Mouse (Mus musculus): ENCODE data around the gene Rimbp2. TPM values are rescaled to one million over a fixed set of nuclear protein-coding genes. Genes with fewer than 3 reads are reported as not detected.

Gene Rimbp2
- polyA plus RNA-seq, 1 experiment = not detected

DNA sequence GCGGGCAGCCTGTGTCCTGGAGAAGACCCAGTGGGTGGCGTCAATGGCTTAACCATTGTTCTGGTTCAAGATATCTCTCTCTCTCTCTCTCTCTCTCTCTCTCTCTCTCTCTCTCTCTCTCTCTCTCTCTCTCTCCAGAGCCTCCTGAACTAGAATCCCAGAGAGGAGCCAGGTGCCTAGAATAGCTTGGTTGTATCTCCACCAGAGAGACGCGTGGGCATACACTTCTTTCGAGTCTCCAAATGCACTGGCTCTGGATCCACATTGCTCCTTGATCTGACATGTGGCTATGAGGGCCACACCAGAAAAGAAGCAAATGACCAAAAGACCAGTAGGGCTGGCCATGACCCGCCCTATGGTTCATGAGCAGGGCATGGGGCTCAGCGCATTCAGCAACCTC, 116.2 kb downstream of the Rimbp2 start:
- no peaks in the 10 kb centered on the region for H3K36me3 ChIP-seq (ENCODE audit: control insufficient read depth)
- H3K9me3 ChIP-seq (ENCODE audit: control insufficient read depth, low read length) = peaks cover 13% of the 10 kb centered on the region
- no peaks in the 10 kb centered on the region for H3K4me1 ChIP-seq (ENCODE audit: control insufficient read depth)
- no peaks in the 10 kb centered on the region for H3K27me3 ChIP-seq (ENCODE audit: control insufficient read depth)
- H3K4me3 ChIP-seq (replicated peaks) = no peak overlapping the region
- no peak for TF ChIP-seq GATA1 (IDR thresholded peaks at IDR 0.05; ENCODE audit: low read length)
- no peak for TF ChIP-seq TAL1 (IDR thresholded peaks at IDR 0.05; ENCODE audit: low read length)

DNA sequence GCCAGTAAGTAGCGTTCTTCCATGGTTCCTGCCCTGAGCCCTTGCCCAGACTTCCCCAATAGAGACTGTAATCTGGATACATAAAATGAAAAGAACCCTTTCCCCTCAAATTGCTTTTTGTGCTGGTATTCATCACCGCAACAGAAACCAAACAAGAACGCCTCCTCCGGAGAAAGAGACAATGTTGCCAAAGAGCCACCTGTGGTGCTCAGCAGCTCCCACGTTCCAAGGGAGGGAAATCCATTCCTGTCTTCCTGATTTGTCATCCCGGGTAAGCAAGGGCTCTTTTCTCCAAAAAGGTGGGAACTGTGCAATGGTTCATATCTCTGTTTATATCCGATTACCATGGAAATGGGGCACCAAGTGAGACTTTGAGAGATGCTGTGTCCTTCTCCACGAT, 119.2 kb downstream of the Rimbp2 start:
- no peak overlapping the region for H3K4me3 ChIP-seq (replicated peaks)
- no peaks in the 10 kb centered on the region for H3K4me1 ChIP-seq (ENCODE audit: control insufficient read depth)
- no peaks in the 10 kb centered on the region for H3K27me3 ChIP-seq (ENCODE audit: control insufficient read depth)
- H3K9me3 ChIP-seq (ENCODE audit: control insufficient read depth, low read length) = peaks cover 27% of the 10 kb centered on the region
- no peak for TF ChIP-seq TAL1 (IDR thresholded peaks at IDR 0.05; ENCODE audit: low read length)
- TF ChIP-seq GATA1 (IDR thresholded peaks at IDR 0.05; ENCODE audit: low read length) = no peak
- no peaks in the 10 kb centered on the region for H3K36me3 ChIP-seq (ENCODE audit: control insufficient read depth)

DNA sequence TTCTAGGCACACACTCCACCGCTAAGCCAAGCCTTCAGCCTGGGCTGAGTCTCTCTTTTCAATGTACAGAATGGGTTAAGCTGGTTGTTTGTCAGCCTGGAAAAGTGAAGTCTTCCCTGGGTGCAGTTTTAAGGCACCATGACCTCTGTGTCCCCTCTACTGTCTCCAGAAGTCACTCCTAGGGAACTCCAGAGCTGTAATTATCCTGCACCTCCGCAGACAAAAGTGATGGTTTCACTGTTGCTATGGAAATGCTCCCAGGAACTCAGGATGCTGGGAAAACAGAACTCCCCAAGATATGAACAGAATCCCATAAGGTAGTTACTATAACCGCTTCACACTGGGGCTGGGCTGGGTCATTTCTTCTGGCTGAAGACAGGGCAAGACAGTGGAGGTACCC, 130.4 kb downstream of the Rimbp2 start:
- H3K36me3 ChIP-seq (ENCODE audit: control insufficient read depth) = no peaks in the 10 kb centered on the region
- no peak for TF ChIP-seq TAL1 (IDR thresholded peaks at IDR 0.05; ENCODE audit: low read length)
- TF ChIP-seq GATA1 (IDR thresholded peaks at IDR 0.05; ENCODE audit: low read length) = no peak
- peaks cover 15% of the 10 kb centered on the region for H3K9me3 ChIP-seq (ENCODE audit: control insufficient read depth, low read length)
- no peaks in the 10 kb centered on the region for H3K27me3 ChIP-seq (ENCODE audit: control insufficient read depth)
- no peak overlapping the region for H3K4me3 ChIP-seq (replicated peaks)
- no peaks in the 10 kb centered on the region for H3K4me1 ChIP-seq (ENCODE audit: control insufficient read depth)

DNA sequence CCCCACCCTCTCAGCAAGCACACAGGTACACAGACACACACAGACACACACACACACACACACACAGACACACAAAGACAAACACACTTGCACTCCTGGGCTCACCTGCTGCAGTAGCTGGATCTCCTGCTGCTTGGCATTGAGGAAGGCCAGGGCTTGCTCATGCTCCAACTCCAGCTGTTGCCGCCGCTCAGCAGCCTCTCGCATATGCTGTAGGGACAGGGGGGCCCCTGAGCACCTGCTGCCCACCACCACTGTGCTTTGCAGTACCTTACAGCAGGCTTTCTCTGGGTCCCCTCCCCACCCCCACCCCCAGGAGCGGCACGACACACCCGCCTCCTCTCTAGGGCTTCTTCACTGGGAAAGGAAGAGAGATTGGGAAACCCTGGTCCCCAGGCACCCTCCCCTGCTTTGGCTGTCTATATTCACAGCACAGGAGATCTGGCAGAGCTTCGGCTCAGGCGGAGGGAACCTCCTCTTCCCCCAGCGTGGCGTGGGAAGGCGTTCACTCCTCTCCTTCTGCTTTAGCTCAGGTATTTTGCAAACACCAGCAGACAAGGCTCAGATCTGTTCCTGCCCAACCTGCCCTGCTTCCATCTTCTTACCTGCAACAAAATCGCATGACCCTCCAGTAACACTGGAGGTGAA, 133.5 kb downstream of the Rimbp2 start:
- Histone ChIP-seq H3K4me3 (replicated peaks) (no peak overlapping the region), H3K27me3 (ENCODE audit: control insufficient read depth) (no peaks in the 10 kb centered on the region), H3K9me3 (ENCODE audit: control insufficient read depth, low read length) (peaks cover 7% of the 10 kb centered on the region; the same call in 1 of the 2 replicates), H3K36me3 (ENCODE audit: control insufficient read depth) (no peaks in the 10 kb centered on the region), H3K4me1 (ENCODE audit: control insufficient read depth) (no peaks in the 10 kb centered on the region)
- TF ChIP-seq TAL1 (IDR thresholded peaks at IDR 0.05; ENCODE audit: low read length) = no peak
- no peak for TF ChIP-seq GATA1 (IDR thresholded peaks at IDR 0.05; ENCODE audit: low read length)

DNA sequence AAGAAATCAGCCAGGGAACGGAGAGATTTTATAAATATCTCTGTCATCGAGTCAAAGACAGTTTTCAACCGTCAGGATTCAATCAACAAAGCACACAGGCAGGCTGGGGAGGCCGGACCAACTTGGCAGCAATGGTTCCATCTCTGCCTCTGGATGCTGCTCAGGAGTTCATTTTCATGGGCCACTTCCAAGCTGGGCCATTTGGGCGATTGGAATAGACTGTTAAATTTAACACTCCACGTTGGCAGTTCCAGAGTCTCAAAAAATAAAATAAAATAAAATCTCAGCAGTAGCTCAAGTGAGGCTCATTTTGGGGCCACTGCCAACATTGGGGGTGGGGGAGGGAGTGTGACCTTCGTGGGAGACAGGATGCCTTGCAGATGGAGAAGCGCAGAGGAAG, 137.7 kb downstream of the Rimbp2 start:
- peaks cover 6% of the 10 kb centered on the region for H3K9me3 ChIP-seq (ENCODE audit: control insufficient read depth, low read length)
- no peaks in the 10 kb centered on the region for H3K4me1 ChIP-seq (ENCODE audit: control insufficient read depth)

DNA sequence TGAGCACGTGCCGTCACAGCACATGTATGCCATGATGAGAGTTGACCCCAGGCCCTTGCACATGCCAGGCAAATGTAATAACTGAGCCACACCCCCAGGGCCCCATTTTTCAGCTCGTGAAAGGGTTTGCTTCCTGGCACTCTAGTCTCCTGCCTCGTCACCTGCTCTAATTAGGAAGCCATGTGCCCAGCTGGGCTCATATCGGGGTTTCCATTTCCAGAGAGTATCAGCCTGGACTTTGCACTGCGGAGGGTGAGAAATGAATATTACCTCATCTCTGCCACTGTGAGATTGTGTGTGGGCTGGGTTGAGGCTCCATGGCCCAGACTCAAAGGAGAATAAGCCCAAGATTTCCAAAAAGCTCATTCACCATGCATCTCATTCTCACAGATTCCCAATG, 138.2 kb downstream of the Rimbp2 start:
- H3K4me3 ChIP-seq (replicated peaks) = no peak overlapping the region
- H3K9me3 ChIP-seq (ENCODE audit: control insufficient read depth, low read length) = peaks cover 10% of the 10 kb centered on the region
- no peaks in the 10 kb centered on the region for H3K36me3 ChIP-seq (ENCODE audit: control insufficient read depth)
- no peaks in the 10 kb centered on the region for H3K4me1 ChIP-seq (ENCODE audit: control insufficient read depth)
- no peaks in the 10 kb centered on the region for H3K27me3 ChIP-seq (ENCODE audit: control insufficient read depth)
- TF ChIP-seq GATA1 (IDR thresholded peaks at IDR 0.05; ENCODE audit: low read length) = no peak
- no peak for TF ChIP-seq TAL1 (IDR thresholded peaks at IDR 0.05; ENCODE audit: low read length)

More for the DNA sequence above, 137.7 kb downstream of the Rimbp2 start:
- H3K36me3 ChIP-seq (ENCODE audit: control insufficient read depth) = no peaks in the 10 kb centered on the region
- H3K4me3 ChIP-seq (replicated peaks) = no peak overlapping the region
- TF ChIP-seq GATA1 (IDR thresholded peaks at IDR 0.05; ENCODE audit: low read length) (no peak), TAL1 (IDR thresholded peaks at IDR 0.05; ENCODE audit: low read length) (no peak)
- H3K27me3 ChIP-seq (ENCODE audit: control insufficient read depth) = no peaks in the 10 kb centered on the region

DNA sequence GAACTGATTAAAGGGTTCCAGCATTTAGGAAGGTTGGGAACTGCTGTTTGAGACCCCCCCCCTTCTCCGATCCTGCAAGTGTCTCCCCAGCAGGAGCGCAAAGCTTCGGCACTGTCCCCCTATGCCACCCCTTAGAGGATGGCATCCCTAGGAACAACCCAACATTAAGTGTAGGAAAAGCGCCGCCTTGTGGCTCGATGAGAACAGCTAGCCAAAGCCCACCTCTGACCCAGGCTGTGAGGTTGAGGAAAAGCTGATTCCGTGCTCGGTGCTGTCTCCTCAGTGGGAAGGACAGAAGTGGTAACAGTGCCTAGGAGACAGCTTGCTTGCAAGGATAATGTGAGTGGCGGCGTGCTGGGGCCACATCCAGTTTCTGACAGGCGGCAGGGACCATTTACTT, 140.2 kb downstream of the Rimbp2 start:
- H3K9me3 ChIP-seq (ENCODE audit: control insufficient read depth, low read length) = peaks cover 16% of the 10 kb centered on the region
- H3K4me3 ChIP-seq (replicated peaks) = no peak overlapping the region
- no peak for TF ChIP-seq TAL1 (IDR thresholded peaks at IDR 0.05; ENCODE audit: low read length)
- TF ChIP-seq GATA1 (IDR thresholded peaks at IDR 0.05; ENCODE audit: low read length) = no peak
- no peaks in the 10 kb centered on the region for H3K4me1 ChIP-seq (ENCODE audit: control insufficient read depth)
- H3K27me3 ChIP-seq (ENCODE audit: control insufficient read depth) = no peaks in the 10 kb centered on the region
- no peaks in the 10 kb centered on the region for H3K36me3 ChIP-seq (ENCODE audit: control insufficient read depth)

DNA sequence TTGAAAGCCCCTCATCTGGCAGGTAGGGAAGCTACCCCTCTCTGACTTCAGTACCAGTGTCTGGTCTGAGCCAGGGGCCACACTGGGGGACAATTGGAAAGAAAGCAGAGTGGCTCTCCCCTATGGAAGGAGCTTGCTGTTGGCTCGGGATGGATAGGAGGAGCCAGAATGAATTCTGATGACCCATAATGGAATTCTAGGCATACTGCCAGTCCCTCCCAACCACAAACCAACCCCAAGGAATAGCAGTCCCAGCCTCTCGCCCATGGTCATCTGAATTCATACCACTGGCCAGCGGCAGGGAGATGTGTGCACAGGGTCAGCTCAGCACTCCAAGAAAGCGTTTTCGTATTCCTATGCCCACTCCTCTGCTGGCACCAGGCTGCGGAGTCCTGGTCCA, 141.9 kb downstream of the Rimbp2 start:
- Histone ChIP-seq H3K4me1 (ENCODE audit: control insufficient read depth) (no peaks in the 10 kb centered on the region), H3K27me3 (ENCODE audit: control insufficient read depth) (no peaks in the 10 kb centered on the region), H3K4me3 (replicated peaks) (no peak overlapping the region), H3K9me3 (ENCODE audit: control insufficient read depth, low read length) (peaks cover 29% of the 10 kb centered on the region), H3K36me3 (ENCODE audit: control insufficient read depth) (no peaks in the 10 kb centered on the region)
- TF ChIP-seq TAL1 (IDR thresholded peaks at IDR 0.05; ENCODE audit: low read length) = no peak
- no peak for TF ChIP-seq GATA1 (IDR thresholded peaks at IDR 0.05; ENCODE audit: low read length)

DNA sequence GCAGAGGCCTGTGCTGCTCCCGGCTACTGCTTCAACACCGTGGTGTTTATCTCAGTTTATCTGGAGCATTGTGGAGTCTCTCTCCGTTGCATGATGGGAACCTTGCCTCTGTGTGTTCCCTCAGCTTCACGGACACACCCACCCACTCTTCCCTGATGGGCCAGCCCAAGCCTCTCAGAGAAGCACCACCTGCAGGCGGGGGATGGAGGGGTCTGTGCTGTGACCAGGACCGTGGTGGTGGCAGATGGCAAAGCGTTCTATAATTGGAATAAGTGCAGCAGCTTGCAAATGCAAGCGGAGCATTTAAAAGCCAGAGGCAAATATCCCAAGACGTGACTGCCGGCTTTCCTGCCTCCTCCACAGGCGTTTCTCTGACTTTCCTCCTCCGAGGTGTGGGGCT, 143.3 kb downstream of the Rimbp2 start:
- H3K9me3 ChIP-seq (ENCODE audit: control insufficient read depth, low read length) = peaks cover 35% of the 10 kb centered on the region
- no peak for TF ChIP-seq GATA1 (IDR thresholded peaks at IDR 0.05; ENCODE audit: low read length)
- no peak for TF ChIP-seq TAL1 (IDR thresholded peaks at IDR 0.05; ENCODE audit: low read length)
- no peaks in the 10 kb centered on the region for H3K4me1 ChIP-seq (ENCODE audit: control insufficient read depth)
- no peaks in the 10 kb centered on the region for H3K36me3 ChIP-seq (ENCODE audit: control insufficient read depth)
- no peak overlapping the region for H3K4me3 ChIP-seq (replicated peaks)
- H3K27me3 ChIP-seq (ENCODE audit: control insufficient read depth) = no peaks in the 10 kb centered on the region

DNA sequence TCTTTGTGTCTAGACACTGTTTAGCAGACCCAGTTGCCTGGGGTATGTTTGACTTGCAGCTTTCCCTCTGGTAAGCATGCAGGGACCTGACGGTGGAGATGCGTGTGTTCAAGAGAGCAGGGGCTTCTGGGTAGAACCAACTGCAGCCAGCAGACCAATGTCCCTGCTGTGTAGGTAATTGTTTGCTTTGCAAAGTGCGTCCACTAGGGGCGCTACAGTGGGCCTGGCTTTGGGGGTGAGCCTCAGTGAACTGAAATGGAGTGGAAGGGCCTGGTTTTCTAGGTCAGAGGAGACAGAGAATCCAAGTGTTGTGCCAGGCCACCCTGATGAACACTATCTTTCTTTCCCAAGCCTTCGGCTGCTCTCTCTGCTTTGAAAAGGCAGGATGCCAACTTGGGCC, 143.9 kb downstream of the Rimbp2 start:
- Histone ChIP-seq H3K4me3 (replicated peaks) (no peak overlapping the region), H3K27me3 (ENCODE audit: control insufficient read depth) (no peaks in the 10 kb centered on the region), H3K4me1 (ENCODE audit: control insufficient read depth) (no peaks in the 10 kb centered on the region), H3K36me3 (ENCODE audit: control insufficient read depth) (no peaks in the 10 kb centered on the region), H3K9me3 (ENCODE audit: control insufficient read depth, low read length) (peaks cover 38% of the 10 kb centered on the region)
- TF ChIP-seq GATA1 (IDR thresholded peaks at IDR 0.05; ENCODE audit: low read length) (no peak), TAL1 (IDR thresholded peaks at IDR 0.05; ENCODE audit: low read length) (no peak)
